Mouse (Mus musculus): ENCODE results near the gene Gm21885. TPM values are rescaled to one million over a fixed set of nuclear protein-coding genes. Genes with fewer than 3 reads are reported as not detected.

The Gm21885 gene
- polyA plus RNA-seq (2014; fragmentation: Illumina TruSeq; extraction: RNeasy Lipid Tissue Mini Kit (QIAGEN cat#74804); ENCODE audit: low read depth, low replicate concordance): not detected

DNA sequence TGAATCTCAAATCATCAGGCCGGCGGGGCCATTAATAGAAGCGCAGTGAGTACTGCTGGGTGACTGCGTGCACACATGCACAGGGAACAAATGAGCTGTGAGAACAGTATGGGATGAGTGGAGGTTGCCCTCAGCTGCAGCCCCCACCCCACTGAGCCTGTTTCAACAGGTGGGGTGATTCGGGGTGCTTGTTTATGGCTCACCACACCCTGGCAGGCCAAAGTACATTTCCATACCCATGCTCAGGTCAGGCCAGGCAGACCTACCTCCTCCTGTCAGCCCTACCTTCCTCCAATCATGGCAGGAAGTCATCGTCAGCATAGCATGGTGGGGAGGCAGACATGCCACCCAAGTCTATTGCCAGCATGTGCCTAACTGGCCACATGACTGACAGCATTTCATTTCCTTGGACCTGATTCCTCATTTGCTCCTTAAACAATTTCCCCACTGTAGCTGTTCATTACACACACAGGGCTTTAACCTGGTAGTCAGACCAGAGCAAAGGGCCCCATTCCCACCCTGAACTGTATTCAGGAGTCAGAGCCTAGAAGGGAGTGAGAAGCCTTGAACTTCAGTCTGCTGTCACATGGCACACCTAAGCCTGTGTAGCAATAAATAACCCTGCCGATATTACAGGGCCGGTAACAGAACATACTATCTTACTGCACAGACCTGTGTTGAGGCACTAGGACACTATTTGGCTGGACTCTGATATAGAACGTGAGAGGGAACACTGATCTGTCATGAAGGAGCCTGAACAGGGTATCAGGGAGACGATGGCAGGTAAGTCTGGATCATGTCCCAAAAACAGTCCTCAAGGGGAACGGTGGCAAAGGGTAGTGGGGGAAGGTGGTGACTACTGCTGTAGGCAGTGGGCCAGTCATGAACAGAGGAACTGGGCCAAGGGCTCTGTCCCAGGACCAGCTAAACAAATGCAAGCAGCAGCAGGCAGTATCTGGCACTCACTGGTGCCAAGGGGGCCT, at the start of gene Gm21885:
Gm21885 (plus strand) TSS at position 675 of the 983 bp plus-strand sequence.

GRCm38 (mm10) chr11:94245955-94246788, 35.5 kb upstream of the Gm21885 start, which contains the start of gene Wfikkn2:
Gene Wfikkn2, minus strand, starts transcription at chr11:94246005.

DNA sequence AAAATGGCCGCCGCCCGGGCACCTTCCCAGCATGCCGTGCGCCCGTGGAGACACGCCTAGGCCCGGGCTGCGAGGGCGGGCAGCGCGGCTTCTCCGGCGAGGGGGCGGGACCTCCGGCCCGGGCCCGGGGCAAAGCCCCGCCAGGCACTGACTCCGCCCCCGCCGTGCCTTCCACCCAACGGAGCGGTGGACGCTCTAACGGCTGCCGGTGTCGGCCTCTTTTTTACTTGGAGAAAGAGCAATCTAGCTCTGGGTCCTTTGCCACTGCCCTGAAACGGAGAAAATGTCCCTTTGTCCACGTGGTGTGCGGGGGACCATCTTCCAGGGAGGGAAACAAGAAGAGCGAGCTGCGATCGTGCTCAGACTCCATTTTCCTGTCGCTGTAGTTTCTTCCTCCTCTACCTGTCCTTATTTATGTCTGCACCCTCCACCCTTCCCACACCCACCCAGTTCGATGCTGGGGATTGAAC, 40.3 kb downstream of the Gm21885 start, which contains the start of gene Luc7l3:
Luc7l3 (minus strand) TSS at position 58 of the 470 bp plus-strand sequence.

GRCm38 (mm10) chr11:94327693-94328643, 46.3 kb downstream of the Gm21885 start, which contains the start of gene Ankrd40:
Gene Ankrd40, plus strand, starts transcription at chr11:94328001.

Other genes starting within 250 kb of the Gm21885 start
- gene Tob1, start 70.4 kb upstream of the Gm21885 start, polyA plus RNA-seq (2014; fragmentation: Illumina TruSeq; extraction: RNeasy Lipid Tissue Mini Kit (QIAGEN cat#74804); ENCODE audit: low read depth, low replicate concordance): 32.5 TPM
- gene Wfikkn2, start 35.9 kb upstream of the Gm21885 start, polyA plus RNA-seq (2014; fragmentation: Illumina TruSeq; extraction: RNeasy Lipid Tissue Mini Kit (QIAGEN cat#74804); ENCODE audit: low read depth, low replicate concordance): 2.1 TPM
- gene Luc7l3, start 40.1 kb downstream of the Gm21885 start, polyA plus RNA-seq (2014; fragmentation: Illumina TruSeq; extraction: RNeasy Lipid Tissue Mini Kit (QIAGEN cat#74804); ENCODE audit: low read depth, low replicate concordance): 97.6 TPM
- gene Ankrd40, start 46.1 kb downstream of the Gm21885 start, polyA plus RNA-seq (2014; fragmentation: Illumina TruSeq; extraction: RNeasy Lipid Tissue Mini Kit (QIAGEN cat#74804); ENCODE audit: low read depth, low replicate concordance): 89.1 TPM
- 37.7 TPM for gene Abcc3, start 111.1 kb downstream of the Gm21885 start, polyA plus RNA-seq (2014; fragmentation: Illumina TruSeq; extraction: RNeasy Lipid Tissue Mini Kit (QIAGEN cat#74804); ENCODE audit: low read depth, low replicate concordance)
- gene Cacna1g, start 192.3 kb downstream of the Gm21885 start, polyA plus RNA-seq (2014; fragmentation: Illumina TruSeq; extraction: RNeasy Lipid Tissue Mini Kit (QIAGEN cat#74804); ENCODE audit: low read depth, low replicate concordance): 8.6 TPM
- 15.4 TPM for gene Spata20, start 204.3 kb downstream of the Gm21885 start, polyA plus RNA-seq (2014; fragmentation: Illumina TruSeq; extraction: RNeasy Lipid Tissue Mini Kit (QIAGEN cat#74804); ENCODE audit: low read depth, low replicate concordance)
- gene Epn3, start 218.1 kb downstream of the Gm21885 start, polyA plus RNA-seq (2014; fragmentation: Illumina TruSeq; extraction: RNeasy Lipid Tissue Mini Kit (QIAGEN cat#74804); ENCODE audit: low read depth, low replicate concordance): 10.1 TPM
- 16.1 TPM for gene Mycbpap, start 239.9 kb downstream of the Gm21885 start, polyA plus RNA-seq (2014; fragmentation: Illumina TruSeq; extraction: RNeasy Lipid Tissue Mini Kit (QIAGEN cat#74804); ENCODE audit: low read depth, low replicate concordance)